Mouse (Mus musculus): ENCODE data around the gene Pcnx. TPM values are rescaled to one million over a fixed set of nuclear protein-coding genes. Genes with fewer than 3 reads are reported as not detected.
A peak's percentile ranks its signal among the peaks of the same experiment; 100 is the strongest.

The Pcnx gene
- total RNA-seq, 1 experiment, result 24.9 TPM

GRCm38 (mm10) chr12:81856696-81857095 is 3.1 kb upstream of the Pcnx start:
- Histone ChIP-seq H3K36me3 (ENCODE audit: control insufficient read depth, insufficient read depth, low read length, poor library complexity, severe bottlenecking) (no peaks in the 10 kb centered on the region), H3K4me3 (ENCODE audit: insufficient read depth in 1 of 2, low read depth in 1 of 2, low read length in 2 of 2, poor library complexity in 1 of 2, severe bottlenecking in 1 of 2) (no peak overlapping the region), H3K9ac (ENCODE audit: insufficient read depth, low read depth, low read length, poor library complexity, severe bottlenecking) (no peak overlapping the region), H3K4me1 (ENCODE audit: control insufficient read depth in 2 of 2, insufficient read depth in 2 of 2, low read length in 2 of 2, poor library complexity in 1 of 2) (peaks cover 2% of the 10 kb centered on the region in 2 experiments; a peak in 1 of 4 replicates), H3K9me3 (ENCODE audit: control insufficient read depth, insufficient read depth, low read depth, low read length) (no peaks in the 10 kb centered on the region), H3K27ac (ENCODE audit: insufficient read depth, low read depth, low read length, poor library complexity, severe bottlenecking) (no peak overlapping the region)
- in situ Hi-C loops (cut with MboI; ENCODE audit: low sequenced_read_pairs in 2 of 2, unreplicated experiment in 2 of 2), result no loop called here
- no peak for DNase-seq (ENCODE audit: low read depth, low spot score)
- TF ChIP-seq CHD2 (IDR thresholded peaks at IDR 0.05; ENCODE audit: low read depth, low read length), result no peak
- TF ChIP-seq HCFC1 (IDR thresholded peaks at IDR 0.05; ENCODE audit: borderline replicate concordance, insufficient read depth, low read length), result no peak
- TF ChIP-seq ZNF384 (IDR thresholded peaks at IDR 0.05; ENCODE audit: low read depth, low read length), result no peak
- no peak for TF ChIP-seq ZC3H11A (IDR thresholded peaks at IDR 0.05; ENCODE audit: borderline replicate concordance, low read depth, low read length)
- no peak for TF ChIP-seq MAFK (IDR thresholded peaks at IDR 0.05; ENCODE audit: insufficient read depth, low read depth, low read length)

GRCm38 (mm10) chr12:81857251-81857650 is 2.6 kb upstream of the Pcnx start:
- TF ChIP-seq CHD2 (IDR thresholded peaks at IDR 0.05; ENCODE audit: low read depth, low read length), result no peak
- no peak overlapping the region for H3K9ac ChIP-seq (ENCODE audit: insufficient read depth, low read depth, low read length, poor library complexity, severe bottlenecking)
- no peaks in the 10 kb centered on the region for H3K36me3 ChIP-seq (ENCODE audit: control insufficient read depth, insufficient read depth, low read length, poor library complexity, severe bottlenecking)
- in situ Hi-C loops (cut with MboI; ENCODE audit: low sequenced_read_pairs in 2 of 2, unreplicated experiment in 2 of 2), result no loop called here
- peaks cover 2 to 4% of the 10 kb centered on the region in 2 experiments; a peak in 2 of 4 replicates for H3K4me1 ChIP-seq (ENCODE audit: control insufficient read depth in 2 of 2, insufficient read depth in 2 of 2, low read length in 2 of 2, poor library complexity in 1 of 2)
- H3K4me3 ChIP-seq (ENCODE audit: insufficient read depth in 1 of 2, low read depth in 1 of 2, low read length in 2 of 2, poor library complexity in 1 of 2, severe bottlenecking in 1 of 2), result no peak overlapping the region
- H3K9me3 ChIP-seq (ENCODE audit: control insufficient read depth, insufficient read depth, low read depth, low read length), result no peaks in the 10 kb centered on the region
- no peak for DNase-seq (ENCODE audit: low read depth, low spot score)
- H3K27ac ChIP-seq (ENCODE audit: insufficient read depth, low read depth, low read length, poor library complexity, severe bottlenecking), result no peak overlapping the region

GRCm38 (mm10) chr12:81857978-81858569 is 1.7 kb upstream of the Pcnx start:
- Histone ChIP-seq H3K27ac (ENCODE audit: insufficient read depth, low read depth, low read length, poor library complexity, severe bottlenecking) (no peak overlapping the region), H3K4me1 (ENCODE audit: control insufficient read depth in 2 of 2, insufficient read depth in 2 of 2, low read length in 2 of 2, poor library complexity in 1 of 2) (peaks cover 2 to 5% of the 10 kb centered on the region in 2 experiments; a peak in 2 of 4 replicates), H3K36me3 (ENCODE audit: control insufficient read depth, insufficient read depth, low read length, poor library complexity, severe bottlenecking) (no peaks in the 10 kb centered on the region), H3K9ac (ENCODE audit: insufficient read depth, low read depth, low read length, poor library complexity, severe bottlenecking) (no peak overlapping the region), H3K4me3 (ENCODE audit: insufficient read depth in 1 of 2, low read depth in 1 of 2, low read length in 2 of 2, poor library complexity in 1 of 2, severe bottlenecking in 1 of 2) (no peak overlapping the region), H3K9me3 (ENCODE audit: control insufficient read depth, insufficient read depth, low read depth, low read length) (no peaks in the 10 kb centered on the region)
- no peak for TF ChIP-seq HCFC1 (IDR thresholded peaks at IDR 0.05; ENCODE audit: borderline replicate concordance, insufficient read depth, low read length)
- no peak for DNase-seq (ENCODE audit: low read depth, low spot score)
- in situ Hi-C loops (cut with MboI; ENCODE audit: low sequenced_read_pairs in 2 of 2, unreplicated experiment in 2 of 2), result no loop called here

GRCm38 (mm10) chr12:81860308-81861181 is 722 bp downstream of the Pcnx start:
- TF ChIP-seq ZNF384 (IDR thresholded peaks at IDR 0.05; ENCODE audit: low read depth, low read length) (no peak), ZC3H11A (IDR thresholded peaks at IDR 0.05; ENCODE audit: borderline replicate concordance, low read depth, low read length) (no peak), MAFK (IDR thresholded peaks at IDR 0.05; ENCODE audit: insufficient read depth, low read depth, low read length) (no peak), HCFC1 (IDR thresholded peaks at IDR 0.05; ENCODE audit: borderline replicate concordance, insufficient read depth, low read length) (peak; percentile 49; the same call in 1 of the 2 replicates), CHD2 (IDR thresholded peaks at IDR 0.05; ENCODE audit: low read depth, low read length) (no peak)

More at GRCm38 (mm10) chr12:81860308-81861181, 722 bp downstream of the Pcnx start:
- Histone ChIP-seq H3K9me3 (ENCODE audit: control insufficient read depth, insufficient read depth, low read depth, low read length) (no peaks in the 10 kb centered on the region), H3K36me3 (ENCODE audit: control insufficient read depth, insufficient read depth, low read length, poor library complexity, severe bottlenecking) (no peaks in the 10 kb centered on the region), H3K9ac (ENCODE audit: insufficient read depth, low read depth, low read length, poor library complexity, severe bottlenecking) (peak overlapping the region; percentile 97), H3K4me3 (ENCODE audit: insufficient read depth in 1 of 2, low read depth in 1 of 2, low read length in 2 of 2, poor library complexity in 1 of 2, severe bottlenecking in 1 of 2) (peak overlapping the region; percentile 91 to 99), H3K4me1 (ENCODE audit: control insufficient read depth in 2 of 2, insufficient read depth in 2 of 2, low read length in 2 of 2, poor library complexity in 1 of 2) (peaks cover 2 to 5% of the 10 kb centered on the region in 2 experiments; a peak in 2 of 4 replicates), H3K27ac (ENCODE audit: insufficient read depth, low read depth, low read length, poor library complexity, severe bottlenecking) (no peak overlapping the region)
- in situ Hi-C loops (cut with MboI; ENCODE audit: low sequenced_read_pairs in 2 of 2, unreplicated experiment in 2 of 2), result no loop called here
- peak; percentile 26 for DNase-seq (ENCODE audit: low read depth, low spot score)
